In genomic region chr2:88356304-88356703, GRCm38 (mm10) we compare ENCODE assay signal across 12 mouse cellular contexts. TPM values are rescaled to one million over a fixed set of nuclear protein-coding genes. Genes with fewer than 3 reads are reported as not detected.
A peak's percentile ranks its signal among the peaks of the same experiment; 100 is the strongest.
DNase-seq lines count a peak whose midpoint lies in the region; ATAC-seq lines count a peak whose summit lies in the region.
"Had no signal": no experiment of that assay in that cellular context is flagged by ENCODE, and none has a peak within 500 bp of the region (broad histone marks: within the 10 kb centered on the region; RNA-seq: fewer than 3 reads in every experiment).

No protein-coding gene starts in this region.

- no peak overlapping the region for H3K4me2 ChIP-seq in forebrain, embryonic 14.5 days (ENCODE audit: low read length)

- DNase-seq in layer of hippocampus, adult 9-10 months (ENCODE audit: low spot score): peak; percentile 18
- DNase-seq in layer of hippocampus, adult 8-10 months (ENCODE audit: low spot score in 2 of 2): no peak
- DNase-seq in Muller cell, postnatal 12 days (ENCODE audit: inconsistent ontology term): peak; percentile 7
- peak; percentile 79 for DNase-seq in forebrain, embryonic 14.5 days (ENCODE audit: low spot score)
- DNase-seq in naive thymus-derived CD4-positive, alpha-beta T cell, adult 2 months (ENCODE audit: low read depth): peak; percentile 4
- no peak for DNase-seq in spleen, postnatal 10 days (ENCODE audit: low spot score in 2 of 2)
- DNase-seq in kidney, adult 11 months: no peak
- DNase-seq in lung, postnatal 25 days (ENCODE audit: low spot score): no peak
- DNase-seq: adrenal gland, postnatal 25 days had no signal

- H3K27ac ChIP-seq in forebrain, embryonic 14.5 days (ENCODE audit: low read depth, low read length): no peak overlapping the region

- H3K9me3 ChIP-seq in forebrain, embryonic 14.5 days (replicated peaks; ENCODE audit: control insufficient read depth, low read length): no peaks in the 10 kb centered on the region

- no peaks in the 10 kb centered on the region for H3K27me3 ChIP-seq in forebrain, embryonic 14.5 days (replicated peaks; ENCODE audit: control insufficient read depth, insufficient read depth, low read length)

- no peaks in the 10 kb centered on the region for H3K36me3 ChIP-seq in forebrain, embryonic 14.5 days (ENCODE audit: control insufficient read depth, insufficient read depth, low read length)

- H3K4me3 ChIP-seq in forebrain, embryonic 14.5 days (ENCODE audit: low read depth, low read length): no peak overlapping the region

- peak; percentile 62; the same call in 1 of the 2 replicates for ATAC-seq in forebrain, embryonic 14.5 days

- WGBS in forebrain, embryonic 14.5 days: 6% methylated on average over 2 of the region's 2 CpGs

- H3K4me1 ChIP-seq in forebrain, embryonic 14.5 days (ENCODE audit: control insufficient read depth, insufficient read depth, low read length): no peaks in the 10 kb centered on the region

- no peak overlapping the region for H3K9ac ChIP-seq in forebrain, embryonic 14.5 days (ENCODE audit: low read length)

RNA-seq across cellular contexts. Expression of gene Olfr1177-ps, which starts 10.0 kb away (rescaled TPM):
- total RNA-seq in layer of hippocampus, adult 8-10 months (2022): not detected
- not detected in 2 replicates for polyA plus RNA-seq in forebrain, embryonic 14.5 days (2014; fragmentation: Nextera tagmentation; extraction: Ambion mirVana)
- total RNA-seq: adrenal gland, postnatal 25 days; gastrocnemius, adult 18-20 months; left cerebral cortex, postnatal 25 days; neutrophil, adult 5-6 weeks had no signal

RNA-seq across cellular contexts. Expression of gene Olfr1176, which starts 19.8 kb away (rescaled TPM):
- not detected for total RNA-seq in layer of hippocampus, adult 8-10 months (2022)
- not detected in 2 replicates for polyA plus RNA-seq in forebrain, embryonic 14.5 days (2014; fragmentation: Nextera tagmentation; extraction: Ambion mirVana)
- total RNA-seq: adrenal gland, postnatal 25 days; gastrocnemius, adult 18-20 months; left cerebral cortex, postnatal 25 days; neutrophil, adult 5-6 weeks had no signal

RNA-seq across cellular contexts. Expression of gene Olfr1175-ps, which starts 29.3 kb away (rescaled TPM):
- not detected for total RNA-seq in layer of hippocampus, adult 8-10 months (2022)
- polyA plus RNA-seq in forebrain, embryonic 14.5 days (2014; fragmentation: Nextera tagmentation; extraction: Ambion mirVana): not detected in 2 replicates
- total RNA-seq: adrenal gland, postnatal 25 days; gastrocnemius, adult 18-20 months; left cerebral cortex, postnatal 25 days had no signal

RNA-seq across cellular contexts. Expression of gene Olfr1178, which starts 30.6 kb away (rescaled TPM):
- total RNA-seq in layer of hippocampus, adult 8-10 months (2022): not detected
- not detected in 2 replicates for polyA plus RNA-seq in forebrain, embryonic 14.5 days (2014; fragmentation: Nextera tagmentation; extraction: Ambion mirVana)
- total RNA-seq: adrenal gland, postnatal 25 days; gastrocnemius, adult 18-20 months; left cerebral cortex, postnatal 25 days; neutrophil, adult 5-6 weeks had no signal

RNA-seq across cellular contexts. Expression of gene Olfr1174-ps, which starts 41.4 kb away (rescaled TPM):
- not detected for total RNA-seq in layer of hippocampus, adult 8-10 months (2022)
- not detected in 2 replicates for polyA plus RNA-seq in forebrain, embryonic 14.5 days (2014; fragmentation: Nextera tagmentation; extraction: Ambion mirVana)
- total RNA-seq: adrenal gland, postnatal 25 days; gastrocnemius, adult 18-20 months; left cerebral cortex, postnatal 25 days; neutrophil, adult 5-6 weeks had no signal

Comparison
In these comparisons a context has a peak if more than half of its experiments do, and no peak if none do; other contexts are left out.
1. DNase-seq: peak in layer of hippocampus, adult 9-10 months (single experiment), Muller cell, postnatal 12 days (single experiment), forebrain, embryonic 14.5 days (single experiment) and naive thymus-derived CD4-positive, alpha-beta T cell, adult 2 months (single experiment); none in layer of hippocampus, adult 8-10 months (0 of 2), spleen, postnatal 10 days (0 of 2), kidney, adult 11 months (single experiment) and lung, postnatal 25 days (single experiment).